Mouse (Mus musculus): Measurements from ENCODE around the gene Mroh7. TPM values are rescaled to one million over a fixed set of nuclear protein-coding genes. Genes with fewer than 3 reads are reported as not detected.
A peak's percentile ranks its signal among the peaks of the same experiment; 100 is the strongest.

The Mroh7 gene
- polyA plus RNA-seq, 1 experiment = not detected

- TF ChIP-seq CTCF (IDR thresholded peaks at IDR 0.05; ENCODE audit: insufficient read depth, low read depth, low read length) (no peak), POLR2A (IDR thresholded peaks at IDR 0.05; ENCODE audit: insufficient read depth, low read depth, low read length) (no peak)
- Histone ChIP-seq H3K27ac (ENCODE audit: insufficient read depth, low read depth, low read length) (no peak overlapping the region), H3K4me3 (ENCODE audit: insufficient read depth, low read depth, low read length) (no peak overlapping the region), H3K4me1 (ENCODE audit: control insufficient read depth, insufficient read depth, low read length) (peaks cover 4% of the 10 kb centered on the region)
- 92% methylated on average over 3 of the region's 3 CpGs for WGBS
Measured at GRCm38 (mm10) chr4:106652546-106652945, 78.2 kb downstream of the Mroh7 start.

GRCm38 (mm10) chr4:106650833-106651527, 79.7 kb downstream of the Mroh7 start, which contains the start of gene Pars2:
Gene Pars2, plus strand, starts transcription at chr4:106651069.
- TF ChIP-seq CTCF (IDR thresholded peaks at IDR 0.05; ENCODE audit: insufficient read depth, low read depth, low read length) (no peak), POLR2A (IDR thresholded peaks at IDR 0.05; ENCODE audit: insufficient read depth, low read depth, low read length) (peak; percentile 80)
- H3K4me3 ChIP-seq (ENCODE audit: insufficient read depth, low read depth, low read length) = peak within 1 kb of the TSS; percentile 94
- H3K27ac ChIP-seq (ENCODE audit: insufficient read depth, low read depth, low read length) = peak within 1 kb of the TSS; percentile 53; the same call in 1 of the 2 replicates
- peaks cover 4% of the 10 kb centered on the region for H3K4me1 ChIP-seq (ENCODE audit: control insufficient read depth, insufficient read depth, low read length)
- 2% methylated on average over 40 of the region's 40 CpGs for WGBS

- 65% methylated on average over 6 of the region's 6 CpGs for WGBS
- Histone ChIP-seq H3K4me3 (ENCODE audit: insufficient read depth, low read depth, low read length) (no peak overlapping the region), H3K27ac (ENCODE audit: insufficient read depth, low read depth, low read length) (no peak overlapping the region), H3K4me1 (ENCODE audit: control insufficient read depth, insufficient read depth, low read length) (peaks cover 15% of the 10 kb centered on the region)
- TF ChIP-seq CTCF (IDR thresholded peaks at IDR 0.05; ENCODE audit: insufficient read depth, low read depth, low read length) (no peak), POLR2A (IDR thresholded peaks at IDR 0.05; ENCODE audit: insufficient read depth, low read depth, low read length) (no peak)
Measured at GRCm38 (mm10) chr4:106647137-106647536, 83.6 kb downstream of the Mroh7 start.

GRCm38 (mm10) chr4:106645797-106646196, 84.9 kb downstream of the Mroh7 start:
- no peak for TF ChIP-seq POLR2A (IDR thresholded peaks at IDR 0.05; ENCODE audit: insufficient read depth, low read depth, low read length)
- no peak for TF ChIP-seq CTCF (IDR thresholded peaks at IDR 0.05; ENCODE audit: insufficient read depth, low read depth, low read length)
- whole genome bisulfite sequencing = 74% methylated on average over 5 of the region's 5 CpGs
- H3K4me1 ChIP-seq (ENCODE audit: control insufficient read depth, insufficient read depth, low read length) = peaks cover 13% of the 10 kb centered on the region

GRCm38 (mm10) chr4:106644218-106644610, 86.5 kb downstream of the Mroh7 start:
- Histone ChIP-seq H3K4me3 (ENCODE audit: insufficient read depth, low read depth, low read length) (no peak overlapping the region), H3K27ac (ENCODE audit: insufficient read depth, low read depth, low read length) (no peak overlapping the region), H3K4me1 (ENCODE audit: control insufficient read depth, insufficient read depth, low read length) (peaks cover 13% of the 10 kb centered on the region)
- TF ChIP-seq POLR2A (IDR thresholded peaks at IDR 0.05; ENCODE audit: insufficient read depth, low read depth, low read length) = no peak
- no peak for TF ChIP-seq CTCF (IDR thresholded peaks at IDR 0.05; ENCODE audit: insufficient read depth, low read depth, low read length)
- 79% methylated on average over 6 of the region's 6 CpGs for WGBS

More at GRCm38 (mm10) chr4:106645797-106646196, 84.9 kb downstream of the Mroh7 start:
- H3K27ac ChIP-seq (ENCODE audit: insufficient read depth, low read depth, low read length) = no peak overlapping the region
- H3K4me3 ChIP-seq (ENCODE audit: insufficient read depth, low read depth, low read length) = no peak overlapping the region

GRCm38 (mm10) chr4:106643483-106644217, 87.1 kb downstream of the Mroh7 start:
- TF ChIP-seq POLR2A (IDR thresholded peaks at IDR 0.05; ENCODE audit: insufficient read depth, low read depth, low read length) = no peak
- TF ChIP-seq CTCF (IDR thresholded peaks at IDR 0.05; ENCODE audit: insufficient read depth, low read depth, low read length) = no peak
- WGBS = 20% methylated on average over 8 of the region's 8 CpGs
- Histone ChIP-seq H3K4me1 (ENCODE audit: control insufficient read depth, insufficient read depth, low read length) (peaks cover 13% of the 10 kb centered on the region), H3K4me3 (ENCODE audit: insufficient read depth, low read depth, low read length) (no peak overlapping the region), H3K27ac (ENCODE audit: insufficient read depth, low read depth, low read length) (0 out of 2 replicates have a peak overlapping the region, but pooled peaks have one; percentile 6)

- WGBS = 28% methylated on average over 9 of the region's 9 CpGs
- no peak overlapping the region for H3K4me3 ChIP-seq (ENCODE audit: insufficient read depth, low read depth, low read length)
- no peak overlapping the region for H3K27ac ChIP-seq (ENCODE audit: insufficient read depth, low read depth, low read length)
- peaks cover 20% of the 10 kb centered on the region for H3K4me1 ChIP-seq (ENCODE audit: control insufficient read depth, insufficient read depth, low read length)
- TF ChIP-seq POLR2A (IDR thresholded peaks at IDR 0.05; ENCODE audit: insufficient read depth, low read depth, low read length) (no peak), CTCF (IDR thresholded peaks at IDR 0.05; ENCODE audit: insufficient read depth, low read depth, low read length) (no peak)
Measured at GRCm38 (mm10) chr4:106634086-106634479, 96.6 kb downstream of the Mroh7 start.

GRCm38 (mm10) chr4:106633281-106634085, 97.2 kb downstream of the Mroh7 start:
- no peak for TF ChIP-seq CTCF (IDR thresholded peaks at IDR 0.05; ENCODE audit: insufficient read depth, low read depth, low read length)
- TF ChIP-seq POLR2A (IDR thresholded peaks at IDR 0.05; ENCODE audit: insufficient read depth, low read depth, low read length) = no peak
- H3K4me3 ChIP-seq (ENCODE audit: insufficient read depth, low read depth, low read length) = no peak overlapping the region
- 20% methylated on average over 8 of the region's 8 CpGs for WGBS
- H3K27ac ChIP-seq (ENCODE audit: insufficient read depth, low read depth, low read length) = peak overlapping the region; percentile 34; the same call in 1 of the 2 replicates
- peaks cover 20% of the 10 kb centered on the region for H3K4me1 ChIP-seq (ENCODE audit: control insufficient read depth, insufficient read depth, low read length)
